Mouse (Mus musculus) spleen, postnatal 4 days (tissue): ENCODE results near the gene Ulk3.

Experiments
- DNase-seq, 2 experiments: peaks; one replicate each; pipeline ENCODE4 v3.0.0; 2022; ENCODE audit warnings: low spot score in 2 of 2

Gene Ulk3

DNA sequence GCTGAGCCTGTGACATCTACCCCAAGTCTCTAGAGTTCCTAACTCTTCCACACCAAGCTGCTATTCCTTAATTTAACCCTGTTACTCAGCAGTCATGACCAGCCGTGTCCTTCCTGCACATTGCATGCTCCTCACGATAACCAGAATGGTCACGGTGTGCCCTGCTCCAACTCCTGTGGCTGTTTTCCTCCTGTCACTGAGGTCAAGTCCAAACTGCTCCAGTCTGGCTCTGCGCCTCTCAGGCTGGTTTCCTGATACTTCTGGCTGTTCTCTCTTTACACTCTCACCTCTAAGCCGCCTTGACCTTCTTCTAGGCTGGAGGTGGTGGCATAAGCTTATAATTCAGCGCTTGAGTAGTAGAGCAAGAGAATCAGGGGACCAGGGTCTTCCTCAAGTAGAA, 20.8 kb upstream of the Ulk3 start:
- DNase-seq = no peak

DNA sequence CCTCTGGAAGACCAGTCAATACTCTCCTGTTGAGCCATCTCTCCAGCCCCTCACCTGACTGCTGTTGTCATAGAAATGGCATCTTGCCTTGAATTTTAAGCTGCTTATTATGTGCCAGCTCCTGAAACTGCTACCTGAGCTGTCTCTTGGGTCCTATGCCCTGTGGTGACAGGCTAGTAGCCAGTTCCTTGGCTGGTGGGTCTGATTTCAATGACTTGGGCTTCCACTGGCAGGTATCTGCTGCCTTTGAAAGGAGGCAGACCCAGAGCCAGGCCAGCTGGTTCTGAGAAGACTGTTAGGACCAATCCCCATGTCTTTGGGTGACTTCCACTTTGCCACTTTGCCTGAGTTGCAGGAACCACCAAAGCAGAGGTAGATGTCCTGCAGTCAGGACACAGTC, 14.9 kb upstream of the Ulk3 start:
- DNase-seq = no peak

GRCm38 (mm10) chr9:57575577-57575976, 13.7 kb upstream of the Ulk3 start:
- no peak for DNase-seq

DNA sequence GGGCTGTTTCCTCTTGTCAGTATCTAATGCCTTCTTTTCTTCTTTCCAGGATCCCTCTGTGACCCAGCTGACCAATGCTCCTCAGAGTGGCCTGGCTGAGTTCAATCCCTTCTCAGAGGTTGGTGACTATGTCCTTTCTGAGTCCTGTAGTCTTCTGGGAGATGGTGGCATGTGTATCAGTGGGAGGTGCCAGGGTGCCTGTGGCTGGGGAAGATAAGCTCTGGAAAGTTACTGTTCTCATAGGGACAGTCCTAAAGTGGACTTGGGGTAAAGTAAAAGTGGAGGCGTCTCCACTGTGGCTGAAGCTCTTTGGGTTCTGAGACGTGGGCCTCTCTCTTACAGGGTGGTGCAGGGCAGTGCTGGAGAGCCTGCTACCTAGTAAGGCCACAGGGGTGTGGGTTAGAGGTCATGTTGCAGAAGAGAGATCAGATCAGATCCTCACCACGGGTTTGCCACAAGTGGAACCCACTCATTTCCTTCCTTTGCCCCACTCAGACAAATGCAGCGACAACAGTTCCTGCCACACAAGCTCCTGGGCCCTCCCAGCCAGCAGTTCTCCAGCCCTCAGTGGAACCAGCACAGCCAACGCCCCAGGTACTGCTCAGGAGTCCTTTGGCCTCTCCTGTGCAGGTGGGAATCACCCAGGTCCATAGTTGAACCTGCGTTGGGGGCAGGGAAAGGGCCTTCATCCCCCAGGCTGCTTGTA, 12.0 kb upstream of the Ulk3 start:
- DNase-seq = no peak

GRCm38 (mm10) chr9:57584991-57585390, 4.3 kb upstream of the Ulk3 start:
- DNase-seq = no peak

DNA sequence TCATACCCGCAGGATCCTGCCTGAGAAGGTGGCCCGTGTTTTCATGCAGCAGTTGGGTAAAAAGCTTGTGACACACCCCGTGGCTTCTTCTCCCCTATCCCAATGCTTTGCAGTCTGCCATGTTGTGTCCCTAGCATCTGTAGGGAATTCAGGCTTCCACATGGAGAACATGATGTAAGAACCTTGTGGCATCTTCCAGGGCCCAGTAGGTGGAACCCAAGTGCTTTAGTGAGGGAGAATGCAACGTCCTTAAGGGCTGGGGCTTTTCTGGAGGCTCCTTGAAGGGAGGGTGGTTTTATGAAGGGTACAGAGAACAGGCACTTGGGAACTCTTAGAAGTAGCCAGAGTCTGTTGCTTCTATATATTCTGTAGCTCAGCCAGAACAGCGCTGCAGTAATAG, 1.5 kb downstream of the Ulk3 start:
- no peak for DNase-seq

- no peak for DNase-seq
Measured at GRCm38 (mm10) chr9:57593454-57594173, 4.4 kb downstream of the Ulk3 start.

GRCm38 (mm10) chr9:57594174-57594509, 4.9 kb downstream of the Ulk3 start:
- DNase-seq = no peak

DNA sequence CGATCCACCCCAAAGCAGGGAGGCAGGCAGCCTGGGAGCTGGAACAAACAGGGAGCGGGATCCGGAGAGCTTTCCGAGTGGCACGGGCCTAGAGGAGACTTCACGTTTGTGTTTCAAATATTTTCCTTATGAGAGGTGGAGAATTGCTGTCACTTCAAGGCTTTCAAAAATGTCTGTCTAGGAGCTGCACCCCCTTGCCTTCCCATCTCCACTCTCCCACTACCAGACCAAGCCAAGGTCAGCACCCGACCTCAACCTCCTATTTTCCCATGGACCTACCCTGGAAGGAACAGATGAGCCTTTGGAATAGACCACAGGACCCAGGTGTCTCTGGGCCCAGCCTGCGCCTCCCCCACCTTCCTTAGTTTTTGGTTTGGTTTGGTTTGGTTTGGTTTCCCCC, 8.0 kb downstream of the Ulk3 start:
- DNase-seq = no peak

GRCm38 (mm10) chr9:57597929-57598382, 8.7 kb downstream of the Ulk3 start:
- no peak for DNase-seq

DNA sequence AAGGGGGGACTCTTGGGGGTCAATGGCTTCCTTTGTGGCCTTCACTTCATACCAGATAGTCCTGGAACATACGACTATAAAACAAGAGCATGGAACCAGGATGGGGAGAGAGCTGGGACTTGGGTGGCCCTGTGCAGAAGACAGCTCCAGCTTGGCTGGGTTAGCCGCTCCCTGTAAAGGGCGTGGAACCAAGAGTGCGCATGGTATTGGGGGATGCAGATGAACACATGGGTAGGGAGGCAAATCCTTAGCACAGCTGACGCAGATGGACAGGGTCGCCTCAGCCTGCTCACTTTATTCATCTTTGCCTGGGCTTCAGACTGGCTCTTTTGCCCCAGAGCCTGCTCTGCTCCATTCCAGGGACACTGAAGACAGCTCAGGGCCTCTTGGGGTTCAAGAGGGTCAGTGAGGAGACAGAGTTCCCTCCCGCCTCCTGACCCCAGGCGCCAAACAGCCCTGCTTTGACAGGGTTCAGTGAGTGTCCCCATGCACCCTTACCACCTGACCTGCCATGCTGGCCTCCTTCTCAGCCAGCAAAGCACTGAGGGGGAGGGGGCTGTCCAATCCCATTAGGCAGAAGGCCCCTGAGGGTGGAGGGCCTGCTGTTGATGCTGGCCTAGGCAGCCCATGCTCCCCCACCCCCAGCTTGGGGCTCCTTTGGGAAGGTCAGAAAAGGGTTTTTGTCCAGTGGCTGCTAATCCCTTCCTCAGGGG, 9.8 kb downstream of the Ulk3 start:
- no peak for DNase-seq

DNA sequence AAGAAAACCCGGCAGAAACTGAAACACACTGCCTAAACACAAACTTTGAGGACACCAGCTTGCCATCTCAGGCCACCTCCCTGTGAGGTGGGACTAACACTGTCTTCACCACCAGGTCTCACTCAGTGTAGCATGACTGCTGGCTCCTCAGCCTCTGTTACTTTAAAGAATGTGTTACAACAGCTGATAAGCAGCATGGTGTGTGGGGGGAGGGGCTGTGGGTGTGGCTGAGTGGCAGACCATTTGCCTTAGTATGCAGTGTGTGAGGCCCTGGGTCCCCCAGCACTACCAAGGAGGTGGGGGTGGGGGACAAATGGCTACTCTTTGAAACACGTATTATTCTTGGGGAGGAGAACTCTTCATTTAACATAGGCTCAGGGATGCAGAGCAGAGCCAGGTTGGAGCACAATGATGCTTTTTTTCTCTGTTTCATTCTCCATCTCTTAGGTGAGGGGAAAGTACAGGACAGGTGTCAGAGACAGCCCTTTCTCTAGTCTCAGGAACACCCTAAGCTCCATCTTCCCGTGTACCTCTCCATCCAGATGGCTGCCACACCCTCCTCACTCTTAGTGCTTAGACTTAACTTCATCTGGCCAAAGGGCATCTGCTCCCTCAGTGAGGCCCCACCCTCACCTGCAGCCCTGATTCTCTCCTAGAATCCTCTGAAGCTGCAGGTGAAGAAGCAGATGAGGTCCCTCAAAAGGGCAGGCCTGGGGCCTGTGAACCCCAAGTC, 11.5 kb downstream of the Ulk3 start:
- DNase-seq = no peak

- DNase-seq = no peak
Measured at GRCm38 (mm10) chr9:57601353-57601706, 12.1 kb downstream of the Ulk3 start.

GRCm38 (mm10) chr9:57602098-57602497, 12.8 kb downstream of the Ulk3 start:
- DNase-seq = no peak

GRCm38 (mm10) chr9:57604875-57605274, 15.6 kb downstream of the Ulk3 start:
- no peak for DNase-seq

DNA sequence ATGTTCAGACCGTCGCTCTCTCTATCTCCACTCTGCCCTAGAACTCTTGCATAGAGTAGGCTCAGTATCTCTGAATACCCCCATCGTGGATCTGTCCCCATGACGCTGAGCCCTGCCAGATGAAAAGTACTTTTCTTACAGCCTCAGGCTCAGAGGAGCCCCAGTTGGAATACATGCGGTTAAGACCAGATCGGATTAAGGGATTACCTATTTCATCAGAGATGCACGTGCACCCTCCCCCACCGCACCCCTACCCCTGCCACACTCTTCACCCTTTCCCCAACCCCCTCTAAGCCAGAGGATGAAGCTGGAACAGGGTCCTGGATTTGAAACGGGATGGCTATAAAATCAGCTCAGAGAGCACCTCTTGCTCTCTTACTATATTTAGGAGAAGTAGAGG, 16.3 kb downstream of the Ulk3 start:
- no peak for DNase-seq

- peak; percentile 39 to 80 for DNase-seq
Measured at GRCm38 (mm10) chr9:57606139-57606851, 17.0 kb downstream of the Ulk3 start, which contains the start of gene Cplx3. Gene Cplx3 (minus strand): TSS chr9:57606281.

DNA sequence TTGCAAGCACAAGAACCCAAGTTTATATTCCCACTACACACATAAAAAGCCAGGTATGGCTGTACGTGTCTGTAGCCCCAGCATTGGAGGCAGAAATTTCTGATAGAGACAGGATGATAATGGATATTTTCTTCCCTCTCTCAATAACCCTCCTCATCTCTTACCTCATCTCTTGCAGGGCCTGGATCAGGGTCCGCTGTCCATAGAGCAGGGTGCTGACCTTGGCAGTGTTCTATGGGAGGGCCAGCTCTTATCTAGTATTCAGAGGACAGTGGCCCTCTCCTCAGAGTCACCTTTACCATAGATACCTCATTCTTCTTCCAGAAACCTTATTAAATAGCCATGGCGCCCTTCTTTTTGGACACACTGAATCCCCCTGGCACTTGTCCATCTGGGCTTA, 20.6 kb downstream of the Ulk3 start:
- no peak for DNase-seq

DNA sequence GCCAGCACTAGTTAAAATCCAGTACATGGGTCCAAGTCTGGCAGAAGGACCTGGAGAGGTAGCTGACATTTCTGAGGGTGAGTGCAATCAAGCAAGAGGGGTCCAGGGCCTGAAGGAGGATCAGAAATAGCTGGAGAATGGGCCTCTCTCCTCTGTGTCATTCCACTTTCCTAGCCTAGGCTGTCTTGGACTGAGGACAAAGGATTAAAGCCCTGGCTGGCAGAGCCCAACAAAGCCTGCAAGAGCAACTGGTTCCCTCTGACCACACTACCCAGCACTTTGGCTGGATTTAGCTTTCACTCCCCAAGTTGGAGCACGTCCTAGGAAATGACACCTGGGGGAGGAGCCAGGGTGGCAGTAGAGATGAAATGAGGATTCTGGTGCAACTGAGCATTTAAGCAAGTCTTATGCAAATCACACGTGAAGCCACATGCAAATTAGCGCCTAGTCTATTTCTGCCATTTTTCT, 21.1 kb downstream of the Ulk3 start:
- no peak for DNase-seq

DNA sequence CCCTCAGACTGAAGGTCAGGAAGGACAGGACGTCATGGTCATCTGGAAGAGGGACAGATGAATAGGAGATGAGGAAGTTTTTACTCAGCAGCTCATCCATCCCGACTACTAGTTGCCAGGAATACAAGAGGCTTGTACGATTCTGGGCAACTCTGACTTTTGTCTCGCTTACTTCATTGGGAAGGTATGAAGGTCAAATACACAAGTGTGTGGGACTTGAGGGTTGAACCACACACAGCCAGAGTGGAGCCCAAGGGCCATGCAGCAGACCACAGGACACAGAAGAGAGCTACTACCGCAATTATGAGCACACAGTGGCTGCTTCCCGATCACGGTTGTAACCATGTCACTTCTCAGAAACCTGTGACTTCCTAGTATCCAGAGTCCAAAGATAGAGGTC, 23.3 kb downstream of the Ulk3 start:
- DNase-seq = no peak

DNA sequence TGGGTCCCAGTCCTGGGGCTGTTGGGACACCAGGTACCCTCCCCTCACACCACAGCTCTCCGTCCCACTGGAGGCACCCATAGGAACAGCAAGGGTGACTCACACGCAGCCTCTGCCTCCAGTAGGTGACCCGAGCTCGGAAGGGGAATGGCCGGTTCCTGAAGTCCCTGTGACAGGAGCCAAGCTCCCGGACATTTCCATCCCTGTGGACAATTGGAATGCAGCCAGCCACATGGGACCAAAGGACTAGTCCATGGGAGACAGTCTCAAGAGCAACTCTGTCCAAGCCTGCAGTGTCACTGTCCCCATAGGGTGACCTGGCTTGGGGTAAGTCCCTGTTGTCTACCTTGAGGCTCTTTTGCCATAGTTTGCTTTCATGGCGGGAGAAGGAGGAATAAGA, 24.7 kb downstream of the Ulk3 start:
- DNase-seq = no peak

DNA sequence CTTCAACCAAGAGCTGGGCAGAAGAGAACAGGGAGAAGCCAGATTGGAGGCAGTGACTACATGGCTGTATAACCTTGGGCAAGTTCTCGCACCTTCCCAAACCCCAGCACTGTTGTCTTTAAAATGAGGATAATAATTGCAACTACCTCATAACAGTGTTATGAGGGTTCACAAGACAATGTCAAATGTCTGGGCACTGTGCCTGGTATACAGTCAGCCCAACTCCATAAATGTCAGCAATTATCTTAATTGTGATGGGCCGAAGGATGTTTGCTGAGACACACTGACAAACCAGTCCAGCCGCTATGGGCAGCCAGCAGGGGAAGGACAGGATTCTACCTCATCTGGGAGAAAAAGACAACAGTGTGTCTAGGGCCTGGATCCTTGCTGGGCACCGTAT, 25.5 kb downstream of the Ulk3 start:
- DNase-seq = no peak
